In genomic region chr15:25919995-25920394, GRCm38 (mm10) we compare ENCODE assay signal across 18 mouse cellular contexts.
DNase-seq lines count a peak whose midpoint lies in the region; ATAC-seq and TF ChIP-seq lines count a peak whose summit lies in the region.
"Had no signal": no experiment of that assay in that cellular context is flagged by ENCODE, and none has a peak within 500 bp of the region (broad histone marks: within the 10 kb centered on the region; RNA-seq: fewer than 3 reads in every experiment).

No protein-coding gene starts in this region.

- no peaks in the 10 kb centered on the region for H3K36me3 ChIP-seq in heart, embryonic 11.5 days (ENCODE audit: control insufficient read depth, insufficient read depth, low read length)
- H3K36me3 ChIP-seq in kidney, embryonic 15.5 days: no peaks in the 10 kb centered on the region
- H3K36me3 ChIP-seq in forebrain, postnatal 0 days (ENCODE audit: insufficient read depth): no peaks in the 10 kb centered on the region
- H3K36me3 ChIP-seq: embryonic facial prominence, embryonic 10.5 days; hindbrain, embryonic 10.5 days; limb, embryonic 15.5 days; midbrain, embryonic 15.5 days; neural tube, embryonic 15.5 days had no signal

- no peaks in the 10 kb centered on the region for H3K9me3 ChIP-seq in heart, embryonic 11.5 days (replicated peaks; ENCODE audit: control insufficient read depth, low read length)
- H3K9me3 ChIP-seq in kidney, embryonic 15.5 days (replicated peaks): no peaks in the 10 kb centered on the region
- H3K9me3 ChIP-seq in forebrain, postnatal 0 days (ENCODE audit: low read length): no peaks in the 10 kb centered on the region
- H3K9me3 ChIP-seq: embryonic facial prominence, embryonic 10.5 days; hindbrain, embryonic 10.5 days; limb, embryonic 15.5 days; midbrain, embryonic 15.5 days; neural tube, embryonic 15.5 days had no signal

- H3K4me2 ChIP-seq in heart, embryonic 11.5 days: no peak overlapping the region; the same call in 1 of the 2 replicates
- no peak overlapping the region for H3K4me2 ChIP-seq in kidney, embryonic 15.5 days
- no peak overlapping the region for H3K4me2 ChIP-seq in forebrain, postnatal 0 days (ENCODE audit: low read depth)
- H3K4me2 ChIP-seq: limb, embryonic 15.5 days; midbrain, embryonic 15.5 days; neural tube, embryonic 15.5 days had no signal

- peak; percentile 60 for ATAC-seq in heart, embryonic 11.5 days (replicated peaks; ENCODE audit: insufficient number of reproducible peaks, low FRiP score, low TSS enrichment)
- ATAC-seq in kidney, embryonic 15.5 days (replicated peaks; ENCODE audit: low FRiP score): no peak; the same call in 1 of the 2 replicates
- no peak for ATAC-seq in forebrain, postnatal 0 days
- ATAC-seq: midbrain, embryonic 15.5 days had no signal

- peak overlapping the region; percentile 66 for H3K27ac ChIP-seq in heart, embryonic 11.5 days (ENCODE audit: low read depth, low read length)
- H3K27ac ChIP-seq in kidney, embryonic 15.5 days: no peak overlapping the region
- H3K27ac ChIP-seq in forebrain, postnatal 0 days (ENCODE audit: low read depth, low read length): no peak overlapping the region
- H3K27ac ChIP-seq: embryonic facial prominence, embryonic 10.5 days; hindbrain, embryonic 10.5 days; limb, embryonic 15.5 days; midbrain, embryonic 15.5 days; neural tube, embryonic 15.5 days had no signal

- TF ChIP-seq CTCF in forebrain, postnatal 0 days (IDR thresholded peaks at IDR 0.05; ENCODE audit: low read depth): no peak

- H3K4me3 ChIP-seq in heart, embryonic 11.5 days (ENCODE audit: low read depth, low read length): no peak overlapping the region
- H3K4me3 ChIP-seq in kidney, embryonic 15.5 days (replicated peaks): no peak overlapping the region
- H3K4me3 ChIP-seq in forebrain, postnatal 0 days (ENCODE audit: low read depth, low read length): no peak overlapping the region
- H3K4me3 ChIP-seq: embryonic facial prominence, embryonic 10.5 days; hindbrain, embryonic 10.5 days; limb, embryonic 15.5 days; megakaryocyte, embryonic 14.5 days; midbrain, embryonic 15.5 days; neural tube, embryonic 15.5 days had no signal

- H3K4me1 ChIP-seq in heart, embryonic 11.5 days (ENCODE audit: control insufficient read depth, insufficient read depth, low read length): peaks cover 32% of the 10 kb centered on the region
- peaks cover 25% of the 10 kb centered on the region for H3K4me1 ChIP-seq in kidney, embryonic 15.5 days
- H3K4me1 ChIP-seq in forebrain, postnatal 0 days (ENCODE audit: insufficient read depth): no peaks in the 10 kb centered on the region
- H3K4me1 ChIP-seq: megakaryocyte, embryonic 14.5 days had no signal

- no peak overlapping the region for H3K9ac ChIP-seq in heart, embryonic 11.5 days (ENCODE audit: low read depth, low read length)
- H3K9ac ChIP-seq in kidney, embryonic 15.5 days: no peak overlapping the region
- no peak overlapping the region for H3K9ac ChIP-seq in forebrain, postnatal 0 days
- H3K9ac ChIP-seq: limb, embryonic 15.5 days; midbrain, embryonic 15.5 days; neural tube, embryonic 15.5 days had no signal

- peak; percentile 60 to 79 for DNase-seq in heart, adult 18-20 months
- no peak for DNase-seq in heart, postnatal 25 days (ENCODE audit: low spot score)
- DNase-seq in heart, postnatal 10 days: peak; percentile 66 to 75
- DNase-seq in forebrain, postnatal 0 days: no peak
- DNase-seq in yolk sac, embryonic 10.5 days (ENCODE audit: low spot score): no peak
- DNase-seq: cerebellum, adult 18-20 months; cerebellum, postnatal 36 days; kidney, adult 11 months; kidney, postnatal 10 days; lung, postnatal 14 days had no signal

- intact Hi-C loops in heart, postnatal 25 days (cut with DNase I): no loop called here
- intact Hi-C loops in heart, postnatal 10 days (cut with DNase I): no loop called here

- WGBS in heart, embryonic 11.5 days (ENCODE audit: insufficient replicate concordance): 28% methylated on average over 4 of the region's 4 CpGs
- WGBS in kidney, embryonic 15.5 days: 67% methylated on average over 4 of the region's 4 CpGs
- WGBS in forebrain, postnatal 0 days: 87% methylated on average over 4 of the region's 4 CpGs

- H3K27me3 ChIP-seq in heart, embryonic 11.5 days (ENCODE audit: control insufficient read depth, insufficient read depth, low read length): peaks cover 6% of the 10 kb centered on the region; the same call in 1 of the 2 replicates
- H3K27me3 ChIP-seq in kidney, embryonic 15.5 days: no peaks in the 10 kb centered on the region
- H3K27me3 ChIP-seq in forebrain, postnatal 0 days (ENCODE audit: insufficient read depth, low read length): no peaks in the 10 kb centered on the region
- H3K27me3 ChIP-seq: limb, embryonic 15.5 days; megakaryocyte, embryonic 14.5 days; midbrain, embryonic 15.5 days; neural tube, embryonic 15.5 days had no signal

Comparison
In these comparisons a context has a peak if more than half of its experiments do, and no peak if none do; other contexts are left out.
1. DNase-seq: peak in heart, adult 18-20 months (2 of 2) and heart, postnatal 10 days (2 of 2); none in heart, postnatal 25 days (single experiment), forebrain, postnatal 0 days (single experiment) and yolk sac, embryonic 10.5 days (single experiment).